Mouse (Mus musculus) myocyte (in vitro differentiated cells): Measurements from ENCODE around the gene Zfp61. TPM values are rescaled to one million over a fixed set of nuclear protein-coding genes. Genes with fewer than 3 reads are reported as not detected.

Experiments
- H3K27me3 ChIP-seq: one replicate; pipeline ENCODE4 v1.6.1; 2011; ENCODE audit not compliant: control insufficient read depth, insufficient read depth, insufficient read length
- H3K36me3 ChIP-seq: one replicate; pipeline ENCODE4 v1.6.1; 2011; ENCODE audit not compliant: control insufficient read depth, insufficient read depth
- H3K4me2 ChIP-seq: one replicate; pipeline ENCODE4 v1.6.1; 2011; ENCODE audit warnings: low read depth, control low read depth
- H3K4me3 ChIP-seq: one replicate; pipeline ENCODE4 v1.5.1; 2011; ENCODE audit warnings: mild to moderate bottlenecking, control low read depth, moderate library complexity
- H3K79me2 ChIP-seq: one replicate; pipeline ENCODE4 v1.6.1; 2011; ENCODE audit not compliant: control insufficient read depth, insufficient read depth
- H3ac ChIP-seq: one replicate; pipeline ENCODE4 v1.6.1; 2011; ENCODE audit not compliant: control insufficient read depth, insufficient read length
- CEBPB ChIP-seq: IDR thresholded peaks from 2 replicates; pipeline ENCODE4 v1.6.1; 2011; ENCODE audit warnings: mild to moderate bottlenecking, moderate library complexity; ENCODE audit not compliant: poor library complexity, insufficient read depth, severe bottlenecking
- E2F4 ChIP-seq: IDR thresholded peaks from one replicate; pipeline ENCODE4 v1.6.1; 2011; ENCODE audit warnings: mild to moderate bottlenecking, control low read depth, moderate library complexity; ENCODE audit not compliant: insufficient read depth
- MAX ChIP-seq: IDR thresholded peaks from one replicate; pipeline ENCODE4 v1.6.1; 2011; ENCODE audit warnings: low read depth, mild to moderate bottlenecking, control low read depth
- MYOD1 ChIP-seq, 3 experiments: IDR thresholded peaks; one replicate each; pipeline ENCODE4 v1.6.1; 2011; ENCODE audit warnings: control low read depth in 2 of 3, low read depth in 2 of 3, mild to moderate bottlenecking in 2 of 3, moderate library complexity in 1 of 3; ENCODE audit not compliant: insufficient read length in 2 of 3, control insufficient read depth in 1 of 3
- MYOG ChIP-seq, 3 experiments: IDR thresholded peaks; one replicate each; pipeline ENCODE4 v1.6.1; 2011; ENCODE audit warnings: control low read depth in 2 of 3, low read depth in 2 of 3, mild to moderate bottlenecking in 2 of 3; ENCODE audit not compliant: insufficient read length in 2 of 3, control insufficient read depth in 1 of 3, insufficient read depth in 1 of 3
- POLR2A ChIP-seq: IDR thresholded peaks from one replicate; pipeline ENCODE4 v1.6.1; 2011; ENCODE audit warnings: low read depth, mild to moderate bottlenecking, control low read depth, moderate library complexity; ENCODE audit not compliant: insufficient read length
- POLR2AphosphoS2 ChIP-seq: IDR thresholded peaks from one replicate; pipeline ENCODE4 v1.6.1; 2011; ENCODE audit warnings: low read depth, control low read depth; ENCODE audit not compliant: insufficient read length
- REST ChIP-seq: IDR thresholded peaks from one replicate; pipeline ENCODE4 v1.6.1; 2011; ENCODE audit warnings: mild to moderate bottlenecking, control low read depth, moderate library complexity; ENCODE audit not compliant: insufficient read depth, insufficient read length
- SRF ChIP-seq: IDR thresholded peaks from one replicate; pipeline ENCODE4 v1.6.1; 2011; ENCODE audit warnings: low read depth; ENCODE audit not compliant: control insufficient read depth, insufficient read length
- TCF12 ChIP-seq: IDR thresholded peaks from one replicate; pipeline ENCODE4 v1.6.1; 2011; ENCODE audit warnings: mild to moderate bottlenecking, control low read depth; ENCODE audit not compliant: poor library complexity, insufficient read depth, severe bottlenecking
- TCF3 ChIP-seq: IDR thresholded peaks from one replicate; pipeline ENCODE4 v1.6.1; 2011; ENCODE audit warnings: low read depth, control low read depth; ENCODE audit not compliant: insufficient read length
- USF1 ChIP-seq: IDR thresholded peaks from one replicate; pipeline ENCODE4 v1.6.1; 2011; ENCODE audit warnings: low read depth, mild to moderate bottlenecking, control low read depth, moderate library complexity
- polyA plus RNA-seq: library from polyadenylated mRNA; unstranded; fragments of >200 nt; fragmentation: generic; extraction: Trizol; gene quantifications from one replicate; pipeline ENCODE4 v1.2.1, GENCODE M21; 2012; ENCODE audit warnings: missing spikeins

Gene Zfp61
- polyA plus RNA-seq = 4.3 TPM

GRCm38 (mm10) chr7:24300771-24301282, at the start of gene Zfp61:
Gene Zfp61 (minus strand): TSS chr7:24301232.
- H3K79me2 ChIP-seq = no peaks in the 10 kb centered on the region
- no peaks in the 10 kb centered on the region for H3K36me3 ChIP-seq
- H3K4me2 ChIP-seq = peak within 1 kb of the TSS; percentile 69
- peak within 1 kb of the TSS; percentile 65 for H3K4me3 ChIP-seq
- no peaks in the 10 kb centered on the region for H3K27me3 ChIP-seq
- TF ChIP-seq MYOG (IDR thresholded peaks at IDR 0.05; ENCODE audit: control insufficient read depth in 1 of 3, insufficient read depth in 1 of 3, insufficient read length in 2 of 3, low read depth in 2 of 3) (no peak), SRF (no peak), MYOD1 (IDR thresholded peaks at IDR 0.05; ENCODE audit: control insufficient read depth in 1 of 3, insufficient read length in 2 of 3, low read depth in 2 of 3) (no peak), TCF12 (no peak), CEBPB (no peak), POLR2A (no peak), TCF3 (no peak), MAX (no peak), POLR2AphosphoS2 (no peak), USF1 (no peak), REST (no peak), E2F4 (no peak)
- H3ac ChIP-seq = no peak within 1 kb of the TSS

- TF ChIP-seq POLR2A (no peak), MYOG (IDR thresholded peaks at IDR 0.05; ENCODE audit: control insufficient read depth in 1 of 3, insufficient read depth in 1 of 3, insufficient read length in 2 of 3, low read depth in 2 of 3) (no peak), SRF (no peak), TCF12 (no peak), REST (no peak), CEBPB (no peak)
- H3K27me3 ChIP-seq = peaks cover 33% of the 10 kb centered on the region
- H3K4me3 ChIP-seq = no peak within 1 kb of the TSS
- no peak within 1 kb of the TSS for H3K4me2 ChIP-seq
- H3K79me2 ChIP-seq = no peaks in the 10 kb centered on the region
- H3K36me3 ChIP-seq = no peaks in the 10 kb centered on the region
- no peak within 1 kb of the TSS for H3ac ChIP-seq
These were observed 47.9 kb upstream of the Zfp61 start, which contains the start of gene Lypd5 for GRCm38 (mm10) chr7:24348896-24349295. Gene Lypd5 (plus strand): TSS chr7:24349196.

- peaks cover 11% of the 10 kb centered on the region for H3K27me3 ChIP-seq
- no peak overlapping the region for H3K4me3 ChIP-seq
- no peaks in the 10 kb centered on the region for H3K36me3 ChIP-seq
- TF ChIP-seq TCF12 (no peak), E2F4 (no peak), REST (no peak), MAX (no peak)
- H3ac ChIP-seq = no peak overlapping the region
- H3K4me2 ChIP-seq = no peak overlapping the region
- no peaks in the 10 kb centered on the region for H3K79me2 ChIP-seq
These were observed 45.4 kb upstream of the Zfp61 start for GRCm38 (mm10) chr7:24346444-24346843.

- Histone ChIP-seq H3K4me3 (no peak overlapping the region), H3K27me3 (peaks cover 1% of the 10 kb centered on the region), H3K4me2 (no peak overlapping the region), H3K36me3 (no peaks in the 10 kb centered on the region), H3ac (no peak overlapping the region), H3K79me2 (no peaks in the 10 kb centered on the region)
- TF ChIP-seq USF1 (no peak), MYOD1 (IDR thresholded peaks at IDR 0.05; ENCODE audit: control insufficient read depth in 1 of 3, insufficient read length in 2 of 3, low read depth in 2 of 3) (no peak), POLR2AphosphoS2 (no peak), MAX (no peak), SRF (no peak), CEBPB (no peak), MYOG (IDR thresholded peaks at IDR 0.05; ENCODE audit: control insufficient read depth in 1 of 3, insufficient read depth in 1 of 3, insufficient read length in 2 of 3, low read depth in 2 of 3) (no peak)
These were observed 42.8 kb upstream of the Zfp61 start for GRCm38 (mm10) chr7:24343701-24344272.

- H3K36me3 ChIP-seq = no peaks in the 10 kb centered on the region
- H3K79me2 ChIP-seq = no peaks in the 10 kb centered on the region
- no peak overlapping the region for H3K4me2 ChIP-seq
- no peak overlapping the region for H3ac ChIP-seq
- no peak for TF ChIP-seq MAX
- TF ChIP-seq MYOD1 (IDR thresholded peaks at IDR 0.05; ENCODE audit: control insufficient read depth in 1 of 3, insufficient read length in 2 of 3, low read depth in 2 of 3) = no peak
- no peak for TF ChIP-seq USF1
- no peak for TF ChIP-seq TCF12
- TF ChIP-seq CEBPB = no peak
- no peak for TF ChIP-seq SRF
- no peak for TF ChIP-seq POLR2AphosphoS2
- no peak for TF ChIP-seq MYOG (IDR thresholded peaks at IDR 0.05; ENCODE audit: control insufficient read depth in 1 of 3, insufficient read depth in 1 of 3, insufficient read length in 2 of 3, low read depth in 2 of 3)
- TF ChIP-seq TCF3 = no peak
- no peak for TF ChIP-seq POLR2A
- no peak for TF ChIP-seq REST
- TF ChIP-seq E2F4 = no peak
- no peak overlapping the region for H3K4me3 ChIP-seq
- peaks cover 7% of the 10 kb centered on the region for H3K27me3 ChIP-seq
These were observed 37.2 kb upstream of the Zfp61 start for GRCm38 (mm10) chr7:24338241-24338640.
